Mouse (Mus musculus) limb, embryonic 11.5 days (tissue): ENCODE measurements at regions not wholly inside any gene's neighbourhood (a gene's known extent, or its start where the extent isn't known, plus 50 kb on each side); places are given as distances from the start of the nearest gene placed in this dataset.

Experiments used
- ATAC-seq: fragments of 200-750 bp; cut with Nextera tagmentation; 2 replicates; pipeline ENCODE4 v1.8.0; 2017; ENCODE audit warnings: low read depth; ENCODE audit not compliant: insufficient number of reproducible peaks, low FRiP score, low TSS enrichment
- DNase-seq: peaks from one replicate; pipeline ENCODE4 v3.0.0-alpha.2; 2015; ENCODE audit warnings: low spot score
- H3K27ac ChIP-seq: fragments of 300-500 bp; sonication (generic); replicated peaks from 2 replicates; pipeline ENCODE4 v1.5.1; 2014; ENCODE audit warnings: low read depth, mild to moderate bottlenecking, low read length
- H3K27me3 ChIP-seq: fragments of 300-500 bp; sonication (generic); 2 replicates; pipeline ENCODE4 v1.6.1; 2014; ENCODE audit warnings: mild to moderate bottlenecking, low read length, mixed read lengths; ENCODE audit not compliant: control insufficient read depth, insufficient read depth
- H3K36me3 ChIP-seq: fragments of 300-500 bp; sonication (generic); 2 replicates; pipeline ENCODE4 v1.6.1; 2014; ENCODE audit warnings: mild to moderate bottlenecking, low read length, moderate library complexity, mixed read lengths; ENCODE audit not compliant: control insufficient read depth, insufficient read depth
- H3K4me1 ChIP-seq: fragments of 300-500 bp; sonication (generic); 2 replicates; pipeline ENCODE4 v1.6.1; 2014; ENCODE audit warnings: low read length, mixed read lengths; ENCODE audit not compliant: control insufficient read depth, insufficient read depth
- H3K4me2 ChIP-seq: fragments of 300-500 bp; sonication (generic); 2 replicates; pipeline ENCODE4 v1.6.1; 2014; ENCODE audit warnings: low read depth, mild to moderate bottlenecking, moderate library complexity; ENCODE audit not compliant: severe bottlenecking
- H3K4me3 ChIP-seq: fragments of 300-500 bp; sonication (generic); 2 replicates; pipeline ENCODE4 v1.5.1; 2014; ENCODE audit warnings: low read depth, low read length
- H3K9ac ChIP-seq: fragments of 300-500 bp; sonication (generic); 2 replicates; pipeline ENCODE4 v1.6.1; 2014; ENCODE audit warnings: mild to moderate bottlenecking, low read length
- H3K9me3 ChIP-seq: fragments of 300-500 bp; sonication (generic); 2 replicates; pipeline ENCODE4 v1.6.1; 2016; ENCODE audit warnings: low read length; ENCODE audit not compliant: control insufficient read depth
- WGBS: fragments of 180-500 bp; shearing (Covaris S2); extraction: QIAGEN DNeasy Blood & Tissue Kit; methylation state at CpG from one replicate; pipeline ENCODE4 v1.1.7; 2014; 5-methylcytosine and 5-hydroxymethylcytosine counted together

DNA sequence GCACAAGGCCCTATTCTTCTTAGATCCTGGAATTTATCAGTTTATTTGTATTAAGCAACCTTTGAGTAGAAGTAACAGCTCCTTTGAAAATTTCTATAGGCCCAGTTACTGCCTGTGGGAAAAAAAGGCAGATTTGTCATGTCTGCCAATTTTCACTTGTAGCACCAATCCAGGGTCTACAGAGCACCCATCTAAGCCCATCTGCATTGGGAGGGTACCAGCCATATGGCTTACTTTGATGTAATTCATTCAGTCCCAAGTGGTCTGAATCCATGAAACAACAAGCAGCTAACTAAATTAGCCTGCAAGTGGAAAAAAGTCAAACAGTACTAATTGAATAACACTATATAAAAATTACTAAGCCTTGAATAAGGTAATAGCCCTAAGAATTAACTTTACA lies 1061.3 kb upstream of the Slc10a2 start:
- Histone ChIP-seq H3K4me3 (no peak overlapping the region), H3K4me2 (no peak overlapping the region), H3K9me3 (no peaks in the 10 kb centered on the region), H3K27ac (no peak overlapping the region), H3K9ac (no peak overlapping the region), H3K4me1 (no peaks in the 10 kb centered on the region), H3K27me3 (no peaks in the 10 kb centered on the region), H3K36me3 (no peaks in the 10 kb centered on the region)
- DNase-seq = no peak
- no peak for ATAC-seq

DNA sequence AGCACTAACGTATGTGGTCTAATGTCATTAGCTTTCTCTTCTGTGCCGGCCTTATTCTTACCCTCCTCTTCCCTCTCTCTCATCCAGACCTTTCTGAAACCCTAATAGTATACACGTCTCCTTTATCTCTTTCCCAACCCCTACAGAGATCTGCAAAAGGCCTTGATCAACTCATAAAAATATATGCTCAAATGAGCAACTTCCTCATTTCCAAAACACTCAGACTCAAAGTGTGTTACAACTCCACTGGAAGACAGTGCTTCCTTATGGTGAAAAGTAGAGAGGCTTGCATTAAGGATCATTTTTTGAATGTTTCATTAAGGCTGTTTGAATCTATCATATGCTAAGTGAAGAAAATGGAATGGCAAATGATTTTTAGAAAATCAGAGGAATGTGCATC lies 1060.1 kb upstream of the Slc10a2 start:
- no peak overlapping the region for H3K4me2 ChIP-seq

DNA sequence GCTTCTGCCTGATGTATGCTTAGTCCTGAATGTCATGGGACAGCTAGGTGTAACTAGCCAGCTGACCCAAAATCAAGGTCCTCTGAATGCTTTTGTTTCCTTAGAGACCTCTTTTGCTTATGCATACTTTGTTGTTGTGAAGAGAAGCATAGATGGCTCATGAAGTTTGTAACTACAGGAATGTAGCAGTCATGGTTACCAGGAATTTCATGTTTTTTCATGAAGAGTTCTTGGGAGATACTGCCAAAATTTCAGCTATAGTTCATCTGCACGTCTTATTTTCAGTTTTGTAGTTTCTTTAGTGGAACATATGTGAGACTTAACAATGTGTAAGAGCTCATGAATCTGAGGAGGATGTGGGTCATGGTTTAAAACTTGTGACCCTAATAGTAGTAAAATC lies 1059.6 kb upstream of the Slc10a2 start:
- DNase-seq (no peak), ATAC-seq (no peak)
- no peak overlapping the region for H3K9ac ChIP-seq
- no peaks in the 10 kb centered on the region for H3K9me3 ChIP-seq
- H3K4me2 ChIP-seq = no peak overlapping the region
- H3K27me3 ChIP-seq = no peaks in the 10 kb centered on the region
- WGBS = 85% methylated on average over 1 of the region's 1 CpGs
- no peaks in the 10 kb centered on the region for H3K4me1 ChIP-seq
- H3K36me3 ChIP-seq = no peaks in the 10 kb centered on the region
- no peak overlapping the region for H3K4me3 ChIP-seq
- H3K27ac ChIP-seq = no peak overlapping the region

More for the DNA sequence above, 1060.1 kb upstream of the Slc10a2 start:
- Histone ChIP-seq H3K4me3 (no peak overlapping the region), H3K4me1 (no peaks in the 10 kb centered on the region), H3K27ac (no peak overlapping the region), H3K27me3 (no peaks in the 10 kb centered on the region), H3K9ac (no peak overlapping the region), H3K36me3 (no peaks in the 10 kb centered on the region), H3K9me3 (no peaks in the 10 kb centered on the region)
- ATAC-seq (no peak), DNase-seq (no peak)
- 75% methylated on average over 3 of the region's 3 CpGs for WGBS

DNA sequence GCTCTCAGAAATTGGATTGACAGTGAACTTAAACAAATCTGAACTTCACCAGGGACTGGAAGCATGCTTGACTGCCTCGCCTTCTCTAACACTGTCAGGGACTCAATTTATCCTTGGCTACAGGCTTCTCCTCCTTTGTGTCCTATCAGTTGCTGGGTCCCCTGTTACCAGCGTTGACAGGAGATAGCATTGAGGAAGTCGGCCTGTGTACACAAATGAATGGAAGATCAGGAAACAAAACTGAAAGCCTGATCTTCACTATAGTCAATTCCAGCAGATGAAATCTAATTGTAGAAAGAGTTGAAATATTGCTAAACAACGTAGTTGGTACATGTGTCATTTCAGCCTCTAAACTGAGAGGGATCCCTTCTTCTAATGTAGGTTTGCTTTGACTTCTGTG lies 1039.4 kb upstream of the Slc10a2 start:
- ATAC-seq = no peak
- WGBS = 82% methylated on average over 4 of the region's 4 CpGs

DNA sequence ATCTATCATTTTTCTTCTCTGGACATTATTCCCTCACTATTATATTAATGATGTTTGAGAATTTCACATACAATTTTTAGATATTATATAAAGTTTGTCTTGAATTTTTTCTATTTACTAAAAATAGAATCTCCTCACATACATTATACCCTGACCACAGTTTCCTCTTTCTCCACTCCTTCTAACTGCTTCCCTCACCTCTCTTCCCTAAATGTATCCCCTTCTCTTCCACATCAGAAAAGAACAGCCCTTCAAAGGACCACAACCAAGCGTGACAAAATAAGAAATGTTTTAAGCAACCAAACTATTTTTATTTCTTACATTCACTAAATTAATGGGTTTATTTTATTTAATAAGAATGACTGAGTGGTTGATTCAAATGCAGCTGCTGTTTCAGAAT lies 1034.9 kb upstream of the Slc10a2 start:
- H3K36me3 ChIP-seq = no peaks in the 10 kb centered on the region
- H3K9ac ChIP-seq = no peak overlapping the region
- no peaks in the 10 kb centered on the region for H3K4me1 ChIP-seq
- ATAC-seq (no peak), DNase-seq (no peak)
- no peak overlapping the region for H3K27ac ChIP-seq
- H3K27me3 ChIP-seq = no peaks in the 10 kb centered on the region
- no peak overlapping the region for H3K4me3 ChIP-seq
- H3K9me3 ChIP-seq = no peaks in the 10 kb centered on the region
- 60% methylated on average over 1 of the region's 1 CpGs for WGBS
- H3K4me2 ChIP-seq = no peak overlapping the region

More for the DNA sequence above, 1039.4 kb upstream of the Slc10a2 start:
- no peaks in the 10 kb centered on the region for H3K36me3 ChIP-seq
- no peaks in the 10 kb centered on the region for H3K9me3 ChIP-seq
- H3K4me1 ChIP-seq = no peaks in the 10 kb centered on the region
- no peak for DNase-seq
- H3K4me2 ChIP-seq = no peak overlapping the region
- H3K27me3 ChIP-seq = no peaks in the 10 kb centered on the region
- no peak overlapping the region for H3K9ac ChIP-seq
- H3K27ac ChIP-seq = no peak overlapping the region
- H3K4me3 ChIP-seq = no peak overlapping the region

DNA sequence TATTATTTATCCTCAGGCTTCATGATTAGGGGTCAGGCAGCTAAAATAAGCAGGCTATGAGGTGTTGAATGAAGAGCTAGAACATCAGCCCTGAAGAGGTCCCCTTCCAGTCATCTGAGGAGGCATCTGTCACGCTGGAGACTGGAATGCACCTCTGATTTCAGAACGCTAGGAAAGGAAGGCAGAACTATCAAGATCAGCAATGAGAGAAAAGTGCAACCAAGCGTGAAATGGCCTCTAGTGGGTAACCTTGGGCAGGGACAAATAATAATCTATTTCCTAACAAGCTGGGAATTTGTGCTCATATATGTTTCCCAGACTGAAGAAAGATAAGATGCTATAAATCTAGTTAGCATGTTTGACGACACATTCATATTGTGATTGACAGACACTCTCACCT lies 1034.0 kb upstream of the Slc10a2 start:
- Histone ChIP-seq H3K9ac (no peak overlapping the region), H3K36me3 (no peaks in the 10 kb centered on the region), H3K27me3 (no peaks in the 10 kb centered on the region), H3K4me1 (no peaks in the 10 kb centered on the region), H3K27ac (no peak overlapping the region), H3K4me3 (no peak overlapping the region), H3K4me2 (no peak overlapping the region), H3K9me3 (no peaks in the 10 kb centered on the region)
- DNase-seq = no peak
- 62% methylated on average over 4 of the region's 4 CpGs for WGBS
- no peak for ATAC-seq

DNA sequence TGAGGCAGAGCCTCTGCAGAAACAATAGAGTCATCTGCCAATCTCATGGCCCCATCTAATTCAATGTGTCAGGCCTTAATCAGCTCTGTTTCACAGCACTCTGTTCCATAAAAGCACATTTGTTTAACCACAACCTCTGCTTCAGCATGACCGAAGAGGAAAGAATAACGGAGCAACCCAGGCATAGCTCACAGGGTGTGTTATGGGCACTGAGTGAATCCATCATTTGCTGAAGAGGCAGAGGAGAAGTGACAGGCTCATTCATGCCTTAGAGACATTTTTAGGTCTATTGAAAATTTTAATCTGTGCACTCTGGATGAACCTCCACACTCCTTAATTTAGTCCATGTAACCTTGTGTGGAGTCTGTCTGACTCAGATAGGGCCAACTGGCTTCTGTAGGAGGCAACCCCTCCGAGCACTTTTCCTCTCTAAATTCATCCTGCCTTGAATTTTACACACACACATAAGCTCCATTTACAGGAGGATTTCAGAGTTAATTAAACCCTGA lies 1027.1 kb upstream of the Slc10a2 start:
- ATAC-seq = no peak
- H3K4me2 ChIP-seq = no peak overlapping the region
- no peaks in the 10 kb centered on the region for H3K4me1 ChIP-seq
- H3K36me3 ChIP-seq = no peaks in the 10 kb centered on the region
- WGBS = 73% methylated on average over 3 of the region's 3 CpGs
- H3K4me3 ChIP-seq = no peak overlapping the region
- no peaks in the 10 kb centered on the region for H3K27me3 ChIP-seq
- no peaks in the 10 kb centered on the region for H3K9me3 ChIP-seq
- no peak overlapping the region for H3K9ac ChIP-seq
- no peak for DNase-seq
- H3K27ac ChIP-seq = no peak overlapping the region

DNA sequence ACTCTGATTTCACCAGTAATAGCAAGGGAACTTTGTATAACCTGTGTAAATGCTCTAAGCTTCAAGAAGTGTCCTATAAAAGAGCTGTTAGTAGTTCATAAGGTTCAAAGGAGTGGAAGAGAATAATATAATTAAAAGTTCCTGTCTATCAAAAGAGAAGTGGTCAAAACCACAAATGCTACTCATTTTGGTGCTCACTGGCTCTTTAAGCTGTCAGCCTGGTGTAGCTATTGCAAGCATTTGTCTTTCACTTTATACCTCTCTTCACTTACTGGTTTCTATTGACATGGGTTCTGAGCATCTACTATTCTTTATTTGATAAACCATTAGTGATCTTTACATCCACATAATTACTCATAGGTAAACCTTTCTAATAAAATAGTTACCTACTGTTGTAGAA lies 1020.1 kb upstream of the Slc10a2 start:
- ATAC-seq (no peak), DNase-seq (no peak)
- H3K9ac ChIP-seq = no peak overlapping the region
- no peak overlapping the region for H3K27ac ChIP-seq
- no peaks in the 10 kb centered on the region for H3K36me3 ChIP-seq
- no peak overlapping the region for H3K4me2 ChIP-seq
- H3K27me3 ChIP-seq = no peaks in the 10 kb centered on the region
- H3K4me3 ChIP-seq = no peak overlapping the region
- H3K4me1 ChIP-seq = no peaks in the 10 kb centered on the region
- H3K9me3 ChIP-seq = no peaks in the 10 kb centered on the region

DNA sequence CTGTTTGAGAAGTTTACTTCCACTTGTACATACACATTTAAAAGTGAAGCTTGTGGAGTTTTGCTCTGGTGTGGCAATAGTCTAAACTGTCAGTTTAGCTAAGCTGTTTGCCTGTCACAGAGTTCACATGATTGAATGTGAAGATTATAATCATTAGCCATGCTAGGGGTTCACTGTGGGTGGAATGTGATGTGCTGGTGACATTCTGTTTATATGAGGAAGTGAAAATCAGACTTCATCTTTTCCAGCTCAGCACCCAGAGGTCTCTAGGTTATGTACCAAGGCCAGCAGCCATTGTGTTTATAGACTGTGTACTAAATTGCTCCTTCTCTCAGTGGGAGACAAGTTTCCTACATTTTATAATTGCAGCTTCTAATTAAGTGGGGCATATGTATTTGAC lies 1014.4 kb upstream of the Slc10a2 start:
- no peak overlapping the region for H3K9ac ChIP-seq
- no peak for ATAC-seq
- no peak overlapping the region for H3K4me3 ChIP-seq
- no peaks in the 10 kb centered on the region for H3K4me1 ChIP-seq
- no peak overlapping the region for H3K27ac ChIP-seq
- no peaks in the 10 kb centered on the region for H3K9me3 ChIP-seq
- DNase-seq = no peak
- no peak overlapping the region for H3K4me2 ChIP-seq
- H3K36me3 ChIP-seq = no peaks in the 10 kb centered on the region
- H3K27me3 ChIP-seq = no peaks in the 10 kb centered on the region
